24 mouse cellular contexts compared by ENCODE assay signal in the genomic region with DNA sequence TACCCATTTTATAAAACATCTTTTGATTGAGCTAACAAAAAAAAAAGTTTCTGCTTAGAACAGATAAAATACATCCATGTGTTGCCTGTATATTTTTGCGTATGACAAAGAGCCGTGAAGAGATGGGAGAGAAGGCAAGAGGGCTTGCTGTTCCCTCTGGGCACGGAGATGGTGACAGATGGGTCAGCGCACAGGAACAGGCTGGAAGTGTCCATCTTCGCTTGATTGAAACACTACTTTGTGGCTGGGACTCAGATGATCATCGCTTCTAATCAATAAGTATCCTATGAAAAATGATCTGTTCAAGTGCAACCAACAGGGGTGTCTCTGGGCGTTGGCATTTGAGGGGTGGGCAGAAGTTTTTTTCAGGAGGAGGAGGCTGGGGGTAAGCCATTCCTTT.
DNase-seq lines count a peak whose midpoint lies in the region; ATAC-seq lines count a peak whose summit lies in the region.
"Had no signal": no experiment of that assay in that cellular context is flagged by ENCODE, and none has a peak within 500 bp of the region (broad histone marks: within the 10 kb centered on the region; RNA-seq: fewer than 3 reads in every experiment).

No protein-coding gene starts in this region.

- no peaks in the 10 kb centered on the region for H3K9me3 ChIP-seq in heart, embryonic 10.5 days
- H3K9me3 ChIP-seq in midbrain, embryonic 13.5 days = no peaks in the 10 kb centered on the region
- H3K9me3 ChIP-seq in midbrain, embryonic 15.5 days = no peaks in the 10 kb centered on the region
- no peaks in the 10 kb centered on the region for H3K9me3 ChIP-seq in hindbrain, embryonic 16.5 days (ENCODE audit: control insufficient read depth, low read length)
- H3K9me3 ChIP-seq: embryonic facial prominence, embryonic 15.5 days; intestine, embryonic 15.5 days; limb, embryonic 10.5 days; neural tube, embryonic 12.5 days had no signal

- DNase-seq in heart, adult 11 months = peak; percentile 50
- no peak for DNase-seq in heart, embryonic 10.5 days (ENCODE audit: low spot score)
- DNase-seq in cerebellum, adult 9-11 months = peak; percentile 42
- no peak for DNase-seq in heart, postnatal 36 days
- DNase-seq: adrenal gland, postnatal 10 days; B cell, adult 2 months; gastrocnemius, postnatal 14 days; heart, postnatal 14 days; layer of hippocampus, postnatal 36 days; lung, adult 2 months; lung, postnatal 4 days; right cerebral cortex, postnatal 25 days; thymus, postnatal 36 days had no signal

- ATAC-seq in midbrain, embryonic 13.5 days = peak; percentile 30; the same call in 1 of the 2 replicates
- no peak for ATAC-seq in midbrain, embryonic 15.5 days (replicated peaks)
- peak; percentile 37; the same call in 1 of the 2 replicates for ATAC-seq in hindbrain, embryonic 16.5 days
- no peak for ATAC-seq in inflammation-experienced regulatory T-cells, adult 6 months
- ATAC-seq: intestine, embryonic 15.5 days had no signal

- WGBS in heart, embryonic 10.5 days = 74% methylated on average over 7 of the region's 7 CpGs
- 58% methylated on average over 7 of the region's 7 CpGs for WGBS in midbrain, embryonic 13.5 days
- 50% methylated on average over 7 of the region's 7 CpGs for WGBS in midbrain, embryonic 15.5 days
- WGBS in hindbrain, embryonic 16.5 days = 42% methylated on average over 7 of the region's 7 CpGs

- H3K4me3 ChIP-seq in heart, embryonic 10.5 days = no peak overlapping the region
- no peak overlapping the region for H3K4me3 ChIP-seq in midbrain, embryonic 13.5 days (replicated peaks)
- H3K4me3 ChIP-seq in midbrain, embryonic 15.5 days = no peak overlapping the region
- H3K4me3 ChIP-seq in hindbrain, embryonic 16.5 days (ENCODE audit: low read length) = no peak overlapping the region
- H3K4me3 ChIP-seq: embryonic facial prominence, embryonic 15.5 days; intestine, embryonic 15.5 days; limb, embryonic 10.5 days; neural tube, embryonic 12.5 days had no signal

- H3K36me3 ChIP-seq in heart, embryonic 10.5 days = no peaks in the 10 kb centered on the region
- no peaks in the 10 kb centered on the region for H3K36me3 ChIP-seq in midbrain, embryonic 13.5 days
- no peaks in the 10 kb centered on the region for H3K36me3 ChIP-seq in midbrain, embryonic 15.5 days (replicated peaks)
- no peaks in the 10 kb centered on the region for H3K36me3 ChIP-seq in hindbrain, embryonic 16.5 days (ENCODE audit: control insufficient read depth, insufficient read depth, low read length)
- H3K36me3 ChIP-seq: embryonic facial prominence, embryonic 15.5 days; intestine, embryonic 15.5 days; limb, embryonic 10.5 days; neural tube, embryonic 12.5 days had no signal

- H3K4me1 ChIP-seq in heart, embryonic 10.5 days = no peaks in the 10 kb centered on the region
- H3K4me1 ChIP-seq in midbrain, embryonic 13.5 days (replicated peaks) = peaks cover 16% of the 10 kb centered on the region
- peaks cover 7% of the 10 kb centered on the region for H3K4me1 ChIP-seq in midbrain, embryonic 15.5 days
- no peaks in the 10 kb centered on the region for H3K4me1 ChIP-seq in hindbrain, embryonic 16.5 days (ENCODE audit: control insufficient read depth, insufficient read depth, low read depth, low read length)
- H3K4me1 ChIP-seq: embryonic facial prominence, embryonic 15.5 days; intestine, embryonic 15.5 days; limb, embryonic 10.5 days; neural tube, embryonic 12.5 days had no signal

- H3K27me3 ChIP-seq in heart, embryonic 10.5 days (ENCODE audit: insufficient read depth, poor library complexity, severe bottlenecking) = no peaks in the 10 kb centered on the region
- H3K27me3 ChIP-seq in midbrain, embryonic 13.5 days = no peaks in the 10 kb centered on the region
- no peaks in the 10 kb centered on the region for H3K27me3 ChIP-seq in midbrain, embryonic 15.5 days (replicated peaks)
- H3K27me3 ChIP-seq in hindbrain, embryonic 16.5 days (replicated peaks; ENCODE audit: control insufficient read depth, insufficient read depth, low read length) = no peaks in the 10 kb centered on the region
- H3K27me3 ChIP-seq: embryonic facial prominence, embryonic 15.5 days; intestine, embryonic 15.5 days; neural tube, embryonic 12.5 days had no signal

- intact Hi-C loops in heart, postnatal 36 days (cut with DNase I) = no loop called here

- no peak overlapping the region for H3K9ac ChIP-seq in midbrain, embryonic 13.5 days (replicated peaks)
- no peak overlapping the region for H3K9ac ChIP-seq in midbrain, embryonic 15.5 days
- no peak overlapping the region for H3K9ac ChIP-seq in hindbrain, embryonic 16.5 days (ENCODE audit: low read depth, low read length)
- H3K9ac ChIP-seq: embryonic facial prominence, embryonic 15.5 days; intestine, embryonic 15.5 days; neural tube, embryonic 12.5 days had no signal

- H3K4me2 ChIP-seq in midbrain, embryonic 13.5 days (replicated peaks) = no peak overlapping the region
- H3K4me2 ChIP-seq in midbrain, embryonic 15.5 days = no peak overlapping the region
- H3K4me2 ChIP-seq in hindbrain, embryonic 16.5 days (ENCODE audit: low read length) = no peak overlapping the region
- H3K4me2 ChIP-seq: embryonic facial prominence, embryonic 15.5 days; heart, embryonic 11.5 days; intestine, embryonic 15.5 days; liver, embryonic 11.5 days; neural tube, embryonic 12.5 days had no signal

- H3K27ac ChIP-seq in heart, embryonic 10.5 days = no peak overlapping the region
- H3K27ac ChIP-seq in midbrain, embryonic 13.5 days = 0 out of 2 replicates have a peak overlapping the region, but pooled peaks have one; percentile 26
- no peak overlapping the region for H3K27ac ChIP-seq in midbrain, embryonic 15.5 days
- H3K27ac ChIP-seq in hindbrain, embryonic 16.5 days (ENCODE audit: low read depth, low read length) = no peak overlapping the region
- H3K27ac ChIP-seq: embryonic facial prominence, embryonic 15.5 days; intestine, embryonic 15.5 days; limb, embryonic 10.5 days; neural tube, embryonic 12.5 days; stomach, postnatal 0 days had no signal

Comparison
In these comparisons a context has a peak if more than half of its experiments do, and no peak if none do; other contexts are left out.
1. DNase-seq: peak in heart, adult 11 months (single experiment) and cerebellum, adult 9-11 months (single experiment); none in heart, embryonic 10.5 days (single experiment) and heart, postnatal 36 days (0 of 2).
2. ATAC-seq: peak in midbrain, embryonic 13.5 days (single experiment) and hindbrain, embryonic 16.5 days (single experiment); none in midbrain, embryonic 15.5 days (single experiment) and inflammation-experienced regulatory T-cells, adult 6 months (single experiment).